Mouse (Mus musculus) lung, adult 2 months (tissue): Measurements from ENCODE around the gene Hapln1. TPM values are rescaled to one million over a fixed set of nuclear protein-coding genes. Genes with fewer than 3 reads are reported as not detected.

ENCODE experiments used
- DNase-seq: peaks from one replicate; pipeline ENCODE4 v3.0.0; 2022
- H3K4me1 ChIP-seq: fragments of 200-500 bp; 2 replicates; pipeline ENCODE4 v1.6.1; 2011; ENCODE audit warnings: low read length; ENCODE audit not compliant: control insufficient read depth, insufficient read depth
- H3K4me3 ChIP-seq: fragments of 200-500 bp; replicated peaks from 2 replicates; pipeline ENCODE3; 2011; ENCODE audit warnings: low read depth, mild to moderate bottlenecking, control low read depth, low read length; ENCODE audit errors: extremely low read depth
- CTCF ChIP-seq: fragments of 200-500 bp; IDR thresholded peaks from 2 replicates; pipeline ENCODE4 v1.5.1; 2011; ENCODE audit warnings: mild to moderate bottlenecking, low read length, control low read depth; ENCODE audit not compliant: insufficient read depth
- POLR2A ChIP-seq: fragments of 200-500 bp; IDR thresholded peaks from 2 replicates; pipeline ENCODE4 v1.6.1; 2011; ENCODE audit warnings: low read depth, mild to moderate bottlenecking, control low read depth, low read length, borderline replicate concordance; ENCODE audit errors: extremely low read depth
- WGBS: fragments of 180-500 bp; shearing (Covaris S2); methylation state at CpG from one replicate; pipeline ENCODE4 v1.1.7; 2018; 5-methylcytosine and 5-hydroxymethylcytosine counted together
- polyA plus RNA-seq: library from polyadenylated mRNA; depleted of rRNA; stranded (reverse); fragments of >200 nt; gene quantifications from 2 replicates; pipeline ENCODE4 v1.2.3, GENCODE M21; 2012

Hapln1 gene
- polyA plus RNA-seq, 1 experiment, result 0.26 TPM

GRCm38 (mm10) chr13:89585144-89585543, 45.5 kb downstream of the Hapln1 start:
- 45% methylated on average over 1 of the region's 1 CpGs for WGBS
- H3K4me3 ChIP-seq, result no peak overlapping the region
- TF ChIP-seq CTCF (no peak), POLR2A (no peak)
- H3K4me1 ChIP-seq, result no peaks in the 10 kb centered on the region
- no peak for DNase-seq

- TF ChIP-seq POLR2A (no peak), CTCF (no peak)
- no peak overlapping the region for H3K4me3 ChIP-seq
- H3K4me1 ChIP-seq, result no peaks in the 10 kb centered on the region
- 66% methylated on average over 4 of the region's 4 CpGs for WGBS
- DNase-seq, result no peak
Observed at GRCm38 (mm10) chr13:89595105-89595504, 55.5 kb downstream of the Hapln1 start.

GRCm38 (mm10) chr13:89597354-89597753, 57.8 kb downstream of the Hapln1 start:
- no peak for DNase-seq
- no peak for TF ChIP-seq CTCF
- TF ChIP-seq POLR2A, result no peak
- no peak overlapping the region for H3K4me3 ChIP-seq

GRCm38 (mm10) chr13:89600466-89600865, 60.9 kb downstream of the Hapln1 start:
- Histone ChIP-seq H3K4me3 (no peak overlapping the region), H3K4me1 (no peaks in the 10 kb centered on the region)
- 41% methylated on average over 7 of the region's 7 CpGs for WGBS
- TF ChIP-seq CTCF (no peak), POLR2A (no peak)
- no peak for DNase-seq

More at GRCm38 (mm10) chr13:89597354-89597753, 57.8 kb downstream of the Hapln1 start:
- H3K4me1 ChIP-seq, result no peaks in the 10 kb centered on the region

- no peak for DNase-seq
- TF ChIP-seq POLR2A, result no peak
- no peak for TF ChIP-seq CTCF
- WGBS, result 77% methylated on average over 3 of the region's 3 CpGs
- Histone ChIP-seq H3K4me3 (no peak overlapping the region), H3K4me1 (no peaks in the 10 kb centered on the region)
Observed at GRCm38 (mm10) chr13:89603336-89603735, 63.7 kb downstream of the Hapln1 start.

- H3K4me1 ChIP-seq, result no peaks in the 10 kb centered on the region
- H3K4me3 ChIP-seq, result no peak overlapping the region
- DNase-seq, result no peak
- WGBS, result 65% methylated on average over 3 of the region's 3 CpGs
- TF ChIP-seq POLR2A (no peak), CTCF (no peak)
Observed at GRCm38 (mm10) chr13:89607399-89607798, 67.8 kb downstream of the Hapln1 start.

- 81% methylated on average over 3 of the region's 3 CpGs for WGBS
- Histone ChIP-seq H3K4me1 (no peaks in the 10 kb centered on the region), H3K4me3 (no peak overlapping the region)
- DNase-seq, result no peak
- TF ChIP-seq POLR2A, result no peak
- no peak for TF ChIP-seq CTCF
Observed at GRCm38 (mm10) chr13:89619064-89619463, 79.5 kb downstream of the Hapln1 start.

- DNase-seq, result no peak
- Histone ChIP-seq H3K4me3 (no peak overlapping the region), H3K4me1 (no peaks in the 10 kb centered on the region)
- no peak for TF ChIP-seq POLR2A
- TF ChIP-seq CTCF, result peak; percentile 28
- WGBS, result 29% methylated on average over 4 of the region's 4 CpGs
Observed at GRCm38 (mm10) chr13:89634137-89634683, 94.6 kb downstream of the Hapln1 start.

- 64% methylated on average over 3 of the region's 3 CpGs for WGBS
- no peak for DNase-seq
- Histone ChIP-seq H3K4me3 (no peak overlapping the region), H3K4me1 (no peaks in the 10 kb centered on the region)
- no peak for TF ChIP-seq POLR2A
- TF ChIP-seq CTCF, result no peak
Observed at GRCm38 (mm10) chr13:89637012-89637411, 97.4 kb downstream of the Hapln1 start.

GRCm38 (mm10) chr13:89645589-89645988, 106.0 kb downstream of the Hapln1 start:
- H3K4me1 ChIP-seq, result no peaks in the 10 kb centered on the region
- no peak for DNase-seq
- H3K4me3 ChIP-seq, result no peak overlapping the region
- WGBS, result 88% methylated on average over 2 of the region's 2 CpGs
- TF ChIP-seq POLR2A, result no peak

- H3K4me3 ChIP-seq, result no peak overlapping the region
- peaks cover 4% of the 10 kb centered on the region; the same call in 1 of the 2 replicates for H3K4me1 ChIP-seq
- WGBS, result 16% methylated on average over 1 of the region's 1 CpGs
- DNase-seq, result no peak
- TF ChIP-seq CTCF (no peak), POLR2A (no peak)
Observed at GRCm38 (mm10) chr13:89652773-89653172, 113.2 kb downstream of the Hapln1 start.
